Mouse (Mus musculus) A20 (cell line): ENCODE measurements around the gene Foxo6.

Source experiments
- DNase-seq: peaks from one replicate; pipeline ENCODE4 v3.0.0-alpha.2; 2011; ENCODE audit warnings: low read depth, low spot score

Foxo6 gene

GRCm38 (mm10) chr4:120247412-120247811, 39.7 kb downstream of the Foxo6 start:
- no peak for DNase-seq

- DNase-seq, result no peak
Measured at GRCm38 (mm10) chr4:120246086-120246485, 41.1 kb downstream of the Foxo6 start.

DNA sequence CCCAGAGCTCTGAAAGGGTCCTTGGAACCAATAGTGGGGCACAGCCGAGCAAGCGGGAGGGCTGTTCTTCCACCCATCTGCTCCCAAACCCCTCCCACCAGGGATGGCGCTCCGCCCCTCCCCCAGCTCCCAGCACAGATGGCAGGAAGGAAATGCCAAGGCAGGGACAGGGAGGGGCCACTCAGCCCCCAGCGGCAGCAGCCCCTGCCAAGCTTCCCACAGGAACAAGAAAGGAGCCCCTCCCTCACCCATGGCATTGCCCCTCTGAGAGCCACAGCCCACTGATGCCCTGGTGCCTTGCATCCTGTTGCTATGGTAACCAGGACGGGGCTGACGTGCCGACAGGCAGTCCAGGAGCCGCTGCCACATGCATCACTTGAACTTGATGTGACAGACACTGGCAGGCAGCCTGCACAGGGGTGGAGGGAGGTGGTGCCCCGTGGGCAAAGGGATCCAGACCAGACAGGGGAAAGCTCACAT, 44.3 kb downstream of the Foxo6 start:
- no peak for DNase-seq

DNA sequence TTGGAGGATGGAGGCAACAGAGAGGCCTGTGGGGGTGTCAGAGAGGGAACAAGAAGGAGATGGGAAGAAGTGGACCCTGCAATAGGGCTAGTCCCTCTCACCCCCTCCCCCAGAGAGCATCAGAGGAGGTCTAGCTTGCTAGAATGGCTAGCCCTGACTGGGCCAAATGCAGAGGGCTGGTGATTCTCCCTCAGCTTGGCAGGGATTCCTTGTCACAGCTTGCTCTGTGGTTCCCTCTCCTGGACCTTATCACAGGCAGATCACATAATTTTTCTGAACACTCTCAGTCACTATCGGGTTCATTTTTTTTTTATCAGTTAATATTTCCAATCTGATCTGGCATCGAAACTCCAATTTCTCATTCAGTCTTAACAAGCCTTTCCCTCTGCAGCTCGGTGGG, 46.0 kb downstream of the Foxo6 start:
- DNase-seq, result no peak

DNA sequence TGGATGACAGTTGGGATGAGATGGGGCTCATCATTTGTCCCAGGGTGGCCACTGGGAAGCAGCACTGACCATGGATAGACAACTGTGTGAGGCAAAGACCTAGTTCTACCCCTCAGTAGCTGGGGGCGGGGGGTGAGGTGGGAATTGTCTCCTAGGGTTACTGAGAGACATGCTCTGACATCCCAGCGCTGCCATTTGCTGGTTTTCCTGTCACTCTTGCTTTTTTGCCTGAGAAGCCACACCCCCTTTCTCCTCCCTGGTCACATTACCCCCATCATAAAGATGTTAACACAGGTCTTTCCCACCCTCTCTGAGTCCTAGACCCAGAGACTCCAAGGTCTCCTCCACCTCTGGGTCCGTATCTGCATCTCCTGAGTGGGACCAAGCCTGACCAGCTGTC, 47.7 kb downstream of the Foxo6 start:
- DNase-seq, result no peak

DNA sequence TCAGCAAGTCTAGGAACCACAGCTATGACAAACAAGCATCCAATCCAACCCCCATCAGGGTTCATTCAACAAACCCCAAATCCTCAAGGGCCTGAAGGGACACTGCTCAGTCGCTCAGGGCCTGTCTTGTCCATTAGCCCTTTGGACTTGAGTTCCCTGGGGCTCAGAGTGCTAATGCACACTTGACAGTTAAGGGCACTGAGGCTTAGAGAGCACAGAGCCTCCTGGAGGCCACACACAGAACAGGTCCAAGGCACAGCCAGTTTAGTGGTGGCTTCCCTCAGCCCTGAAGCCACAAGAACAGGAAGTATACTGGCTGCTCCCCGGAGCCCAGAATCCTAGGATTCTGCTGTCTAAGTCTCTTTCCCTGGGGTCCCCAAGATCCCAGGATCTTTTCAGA, 53.9 kb downstream of the Foxo6 start:
- no peak for DNase-seq

DNA sequence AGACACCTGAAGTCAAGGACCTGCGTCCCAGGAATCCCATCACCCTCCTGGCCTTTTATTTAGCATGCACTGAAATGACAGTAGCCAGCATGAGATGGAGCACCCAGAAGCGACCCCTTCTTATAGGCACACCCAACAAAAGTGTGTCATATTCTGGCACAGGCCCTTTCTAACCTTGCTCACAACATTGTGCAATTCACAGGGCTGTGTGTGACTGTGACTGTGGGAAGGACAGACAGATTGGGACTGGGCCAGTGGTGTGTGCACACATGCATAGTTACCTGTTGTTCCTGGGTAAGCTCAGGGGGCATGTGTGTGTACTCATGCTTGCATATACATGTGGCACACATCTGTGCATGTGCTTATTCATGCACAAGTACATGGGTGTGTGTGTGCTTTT, 54.6 kb downstream of the Foxo6 start:
- DNase-seq, result no peak

DNA sequence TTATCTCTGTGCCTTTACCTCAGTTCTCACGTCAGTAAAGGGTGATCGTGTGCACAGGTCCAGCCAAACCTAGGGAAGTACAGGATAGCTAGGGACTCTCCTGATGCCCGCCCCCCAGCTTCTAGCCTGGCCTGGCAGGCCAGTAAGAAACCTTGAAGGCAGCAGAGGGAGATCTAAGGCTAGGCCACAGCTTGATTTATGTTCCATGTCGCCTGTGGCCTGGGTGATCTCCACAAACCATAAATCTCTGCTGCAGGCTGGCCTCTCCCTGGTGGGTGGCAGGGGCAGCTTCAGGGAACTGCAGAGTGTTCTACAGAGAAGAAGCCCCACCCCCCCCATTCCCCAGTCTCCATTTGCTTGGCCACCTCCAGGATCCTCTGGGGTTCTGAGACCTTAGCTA, 55.2 kb downstream of the Foxo6 start:
- DNase-seq, result no peak

DNA sequence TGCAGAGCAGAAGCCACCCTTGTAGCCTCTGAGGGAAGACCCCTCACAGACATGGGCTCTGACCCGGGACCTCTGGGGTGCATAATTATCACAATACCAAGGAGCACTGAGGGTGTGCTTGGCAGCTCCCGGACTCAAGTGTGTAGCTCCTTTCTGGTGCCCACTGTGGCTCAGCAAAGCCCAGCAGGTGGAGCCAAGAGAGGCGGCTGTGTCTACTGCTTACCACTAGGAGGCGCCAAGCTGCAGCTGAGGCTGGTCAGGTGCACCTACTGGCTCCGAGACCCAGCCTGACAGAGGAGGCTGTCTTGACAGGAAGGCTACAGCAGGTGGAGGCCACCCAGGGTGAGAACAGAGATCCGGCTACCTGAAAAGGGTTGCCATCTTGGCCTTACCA, 56.9 kb downstream of the Foxo6 start:
- DNase-seq, result peak; percentile 79

DNA sequence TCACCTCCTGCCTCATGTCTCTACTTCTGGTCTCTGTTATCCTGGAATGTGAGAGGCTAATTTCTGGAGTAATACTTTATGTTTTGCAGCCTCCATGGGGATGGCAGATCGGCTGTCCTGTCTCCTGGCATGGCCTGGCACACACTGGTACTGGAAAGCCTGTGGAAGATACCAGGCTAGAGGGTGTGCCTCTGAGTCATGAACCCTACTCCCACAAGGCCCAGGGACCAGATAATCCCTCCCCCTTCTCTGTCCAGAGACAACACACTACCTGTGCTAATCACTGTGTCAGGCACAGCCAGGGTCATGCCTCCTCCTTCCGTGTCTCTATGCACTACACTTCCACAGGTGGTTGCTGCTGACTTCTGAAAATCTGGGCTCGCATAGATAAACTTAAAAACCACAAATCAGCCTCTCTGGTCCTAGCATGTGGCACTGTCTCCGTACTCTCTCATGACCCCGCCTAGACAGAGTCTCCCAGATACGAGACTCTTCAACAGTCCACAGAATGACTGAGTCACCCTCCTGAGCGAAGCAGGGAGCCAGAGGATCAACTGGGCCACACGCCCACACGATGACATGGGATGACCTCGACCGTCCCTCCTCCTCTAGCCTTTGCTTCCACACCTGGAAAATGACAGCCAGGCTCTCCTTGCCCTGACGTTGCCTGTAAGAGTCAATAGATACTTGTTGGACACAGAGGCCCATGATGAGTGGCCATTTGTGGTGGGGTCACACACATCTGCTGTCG, 57.5 kb downstream of the Foxo6 start:
- no peak for DNase-seq

DNA sequence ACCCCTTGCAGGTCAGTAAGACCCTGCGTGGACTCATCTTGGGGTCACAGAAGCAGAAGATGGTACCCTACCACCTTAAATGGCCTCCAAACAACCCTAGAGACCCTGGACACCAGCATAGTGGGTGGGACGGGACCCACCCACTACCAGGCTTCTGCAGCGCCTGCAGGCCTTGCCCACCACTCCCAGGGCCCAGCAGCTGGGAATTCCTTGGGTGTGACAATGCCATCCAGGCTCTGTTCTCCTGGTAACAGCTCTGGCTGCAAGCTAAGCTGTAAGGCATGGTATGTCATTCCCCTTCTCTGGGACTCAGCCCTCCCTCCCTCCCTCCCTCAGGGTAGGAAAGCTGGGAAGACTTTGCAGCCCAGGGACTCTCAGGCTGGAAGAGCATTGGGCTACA, 58.5 kb downstream of the Foxo6 start:
- no peak for DNase-seq

DNA sequence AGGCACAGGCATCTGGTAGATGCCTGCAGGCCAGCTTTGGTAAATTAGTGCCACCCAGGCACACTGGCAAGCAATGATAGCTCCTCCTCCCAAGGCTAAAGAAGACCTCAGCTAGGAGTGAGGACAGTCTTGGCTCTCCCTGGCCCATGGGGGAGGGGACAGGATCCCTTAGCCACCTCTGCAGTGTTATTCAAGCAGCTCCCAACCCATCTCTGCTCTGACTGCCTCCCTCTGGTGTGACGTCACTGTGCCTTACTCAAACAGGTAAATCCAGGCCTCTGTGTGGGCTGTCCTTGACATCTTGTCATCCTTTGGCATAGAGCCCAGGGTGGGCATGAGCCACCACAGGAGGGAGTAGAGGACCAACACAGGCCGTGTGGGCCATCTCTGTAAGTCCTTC, 59.9 kb downstream of the Foxo6 start:
- no peak for DNase-seq

GRCm38 (mm10) chr4:120226682-120227081, 60.5 kb downstream of the Foxo6 start:
- no peak for DNase-seq

DNA sequence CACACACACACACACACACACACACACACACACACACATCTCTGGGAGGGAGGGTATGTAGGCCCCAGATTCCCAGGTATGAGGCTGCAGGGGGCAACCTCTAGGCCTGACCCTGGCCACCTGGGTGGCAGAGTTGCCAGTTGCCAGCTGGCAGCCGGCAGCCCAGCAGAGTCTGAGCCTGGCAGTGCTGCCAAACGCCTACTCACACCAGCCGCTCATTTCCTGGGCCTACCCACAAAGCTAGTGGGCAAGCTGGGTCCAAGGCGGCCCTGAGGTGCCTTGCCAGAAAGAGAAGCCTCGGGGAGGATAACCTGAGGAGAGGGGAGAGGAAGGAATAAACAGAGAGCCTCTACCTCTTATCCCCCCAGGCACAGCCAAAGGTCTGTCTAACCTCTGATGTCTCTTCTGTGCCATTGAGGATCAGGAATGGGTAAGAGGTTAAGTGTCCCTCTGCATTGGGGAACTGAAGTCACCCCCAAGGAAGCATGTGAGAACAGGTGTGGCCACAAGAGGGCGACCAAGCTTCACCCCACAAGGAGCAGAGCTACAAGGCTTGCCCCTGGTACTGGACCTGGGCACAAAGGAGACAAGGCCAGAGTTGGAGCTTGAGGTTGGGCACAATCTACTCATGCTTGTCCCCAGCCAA, 61.9 kb downstream of the Foxo6 start:
- DNase-seq, result peak; percentile 68

- no peak for DNase-seq
Measured at GRCm38 (mm10) chr4:120223805-120224204, 63.3 kb downstream of the Foxo6 start.

DNA sequence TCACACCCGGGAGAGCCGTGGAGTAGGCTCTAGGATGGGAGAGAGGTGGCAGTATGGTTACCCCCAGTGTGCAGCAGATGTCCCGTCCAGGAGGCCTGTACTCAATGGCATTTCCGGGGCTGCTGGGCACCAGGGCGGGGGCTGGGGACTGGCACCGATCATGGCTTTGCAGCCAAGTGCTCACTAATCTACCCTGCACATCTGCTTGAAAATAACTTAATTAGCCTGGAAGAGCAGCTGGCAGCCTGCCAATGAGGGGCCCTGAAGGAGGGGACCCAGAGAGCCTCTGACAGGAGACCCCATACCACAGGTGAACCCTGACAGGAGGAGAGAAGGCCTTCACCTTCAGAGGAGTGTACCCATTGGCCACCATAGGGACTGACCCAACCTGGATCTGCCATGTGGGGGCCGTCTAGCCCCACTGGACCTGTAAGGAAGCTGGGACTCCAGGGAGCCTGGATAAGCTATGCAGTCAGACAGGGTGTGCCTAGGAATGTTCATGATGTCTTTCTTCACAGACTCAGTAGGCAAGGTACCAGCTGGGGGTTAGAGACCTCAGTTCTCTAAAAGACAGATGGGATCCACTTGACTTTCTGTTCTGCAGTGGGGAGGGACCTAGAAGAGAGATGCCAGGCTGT, 63.9 kb downstream of the Foxo6 start:
- DNase-seq, result no peak

DNA sequence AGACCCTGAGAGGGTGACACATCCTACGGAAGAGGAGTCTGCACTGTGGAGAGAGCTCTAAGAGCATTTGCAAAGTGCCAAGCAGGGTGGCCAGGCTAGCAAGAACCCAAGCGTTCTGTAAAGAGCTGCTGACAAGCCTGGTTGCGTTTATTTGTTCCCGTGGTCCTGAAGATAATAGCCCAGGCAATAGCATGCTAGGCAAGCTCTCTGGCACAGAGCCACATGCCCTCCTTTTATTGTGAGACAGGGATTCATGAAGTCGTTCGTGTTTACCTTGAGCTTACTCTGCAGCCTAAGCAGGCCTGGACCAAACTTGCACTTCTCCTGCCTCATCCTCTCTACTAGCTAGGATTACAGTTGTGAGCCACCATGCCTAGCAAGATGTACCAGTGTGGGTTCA, 65.4 kb downstream of the Foxo6 start:
- DNase-seq, result no peak

GRCm38 (mm10) chr4:120218878-120219277, 68.3 kb downstream of the Foxo6 start:
- DNase-seq, result no peak
